Mouse (Mus musculus): ENCODE results near the gene 1700018F24Rik. TPM values are rescaled to one million over a fixed set of nuclear protein-coding genes. Genes with fewer than 3 reads are reported as not detected.
"Not testable (repeated sequence)": the region's sequence is repeated elsewhere in the genome, so short reads cannot be mapped to it uniquely, and the experiment has no call there.

1700018F24Rik gene
- not detected in 2 replicates for polyA plus RNA-seq (2012; ENCODE audit: insufficient read depth, low replicate concordance)

DNA sequence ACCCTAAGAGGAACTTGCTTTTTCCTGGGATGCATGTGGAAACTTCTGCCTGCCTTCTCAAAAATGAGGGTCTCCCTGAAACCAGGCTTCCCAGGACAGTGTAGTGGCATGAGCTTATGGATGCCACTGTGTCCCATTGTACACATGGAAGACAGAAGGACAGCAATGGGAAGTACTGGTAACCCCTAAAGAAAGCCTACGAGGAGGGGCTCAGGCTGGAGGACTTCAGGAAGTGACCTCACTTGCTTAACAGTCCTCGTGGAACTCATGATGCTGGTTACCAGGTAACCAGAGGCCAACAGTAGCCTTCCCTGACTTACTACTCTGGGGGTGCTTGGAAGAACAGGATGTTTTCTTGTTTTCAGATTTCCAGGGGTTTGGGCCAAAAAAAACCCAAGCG is at the start of gene 1700018F24Rik:
Gene 1700018F24Rik (plus strand): TSS at position 301 of the 400 bp plus-strand sequence.
- not testable (repeated sequence) for H3K27me3 ChIP-seq (replicated peaks); H3K36me3 ChIP-seq (replicated peaks; ENCODE audit: low read length); H3K4me3 ChIP-seq (replicated peaks); H3K9me3 ChIP-seq; H3K4me1 ChIP-seq

DNA sequence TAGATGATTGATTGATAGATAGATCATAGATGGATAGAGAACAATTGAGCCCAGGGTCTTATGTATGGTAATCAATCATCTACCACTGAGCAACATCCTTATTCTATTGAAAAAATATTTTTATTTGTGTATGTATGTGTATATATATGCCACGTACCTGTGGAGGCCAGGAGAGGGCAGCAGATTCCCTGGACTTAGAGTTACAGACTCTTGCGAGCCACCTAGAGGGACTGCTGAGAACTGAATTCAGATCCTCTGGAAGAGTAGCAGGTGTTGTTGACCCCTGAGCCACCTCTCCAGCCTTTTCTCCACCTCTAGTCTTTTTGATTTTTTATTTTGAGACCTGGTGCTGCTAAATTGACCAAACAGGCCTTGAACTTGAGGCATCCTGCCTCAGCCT is 44.3 kb upstream of the 1700018F24Rik start:
- TF ChIP-seq GATA1 (IDR thresholded peaks at IDR 0.05; ENCODE audit: borderline replicate concordance, low read length) (no peak), FLI1 (IDR thresholded peaks at IDR 0.05; ENCODE audit: low read length) (no peak)
- no peak overlapping the region for H3K4me3 ChIP-seq (replicated peaks)
- no peaks in the 10 kb centered on the region for H3K9me3 ChIP-seq
- H3K27me3 ChIP-seq (replicated peaks), result peaks cover 8% of the 10 kb centered on the region
- no peaks in the 10 kb centered on the region for H3K36me3 ChIP-seq (replicated peaks; ENCODE audit: low read length)
- H3K4me1 ChIP-seq, result no peaks in the 10 kb centered on the region

GRCm38 (mm10) chr5:145003362-145003761 is 39.4 kb upstream of the 1700018F24Rik start:
- no peak for TF ChIP-seq GATA1 (IDR thresholded peaks at IDR 0.05; ENCODE audit: borderline replicate concordance, low read length)
- TF ChIP-seq FLI1 (IDR thresholded peaks at IDR 0.05; ENCODE audit: low read length), result no peak
- Histone ChIP-seq H3K4me3 (replicated peaks) (no peak overlapping the region), H3K9me3 (no peaks in the 10 kb centered on the region)

DNA sequence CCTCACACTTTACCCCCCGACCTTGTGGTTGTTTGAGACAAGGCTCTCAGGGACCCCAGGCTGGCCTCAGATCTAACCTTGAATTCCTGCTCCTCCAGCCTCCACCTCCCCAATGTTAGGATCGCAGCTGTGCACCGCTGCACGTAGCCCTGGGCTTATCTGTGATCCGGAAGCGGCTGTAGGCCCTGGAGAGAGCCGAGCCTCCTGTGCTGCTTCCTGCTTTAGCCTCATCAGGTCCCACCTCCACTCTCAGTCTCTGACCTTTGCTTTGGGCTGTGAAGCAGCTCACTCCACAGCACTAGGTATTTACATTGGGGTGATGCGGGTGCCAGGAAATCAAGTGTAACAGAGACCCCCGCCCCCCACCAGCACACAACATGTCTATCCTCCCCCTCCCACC is 38.3 kb upstream of the 1700018F24Rik start:
- H3K9me3 ChIP-seq, result no peaks in the 10 kb centered on the region
- H3K36me3 ChIP-seq (replicated peaks; ENCODE audit: low read length), result no peaks in the 10 kb centered on the region
- no peak for TF ChIP-seq GATA1 (IDR thresholded peaks at IDR 0.05; ENCODE audit: borderline replicate concordance, low read length)
- TF ChIP-seq FLI1 (IDR thresholded peaks at IDR 0.05; ENCODE audit: low read length), result no peak
- peaks cover 9% of the 10 kb centered on the region for H3K27me3 ChIP-seq (replicated peaks)
- H3K4me3 ChIP-seq (replicated peaks), result no peak overlapping the region
- H3K4me1 ChIP-seq, result peaks cover 6% of the 10 kb centered on the region; the same call in 1 of the 2 replicates

More at GRCm38 (mm10) chr5:145003362-145003761, 39.4 kb upstream of the 1700018F24Rik start:
- H3K27me3 ChIP-seq (replicated peaks), result peaks cover 5% of the 10 kb centered on the region
- no peaks in the 10 kb centered on the region for H3K36me3 ChIP-seq (replicated peaks; ENCODE audit: low read length)
- peaks cover 6% of the 10 kb centered on the region; the same call in 1 of the 2 replicates for H3K4me1 ChIP-seq

- Histone ChIP-seq H3K27me3 (replicated peaks) (peaks cover 11% of the 10 kb centered on the region), H3K36me3 (replicated peaks; ENCODE audit: low read length) (no peaks in the 10 kb centered on the region), H3K9me3 (no peaks in the 10 kb centered on the region), H3K4me3 (replicated peaks) (no peak overlapping the region), H3K4me1 (peaks cover 6% of the 10 kb centered on the region; the same call in 1 of the 2 replicates)
- no peak for TF ChIP-seq FLI1 (IDR thresholded peaks at IDR 0.05; ENCODE audit: low read length)
- no peak for TF ChIP-seq GATA1 (IDR thresholded peaks at IDR 0.05; ENCODE audit: borderline replicate concordance, low read length)
Observed at GRCm38 (mm10) chr5:145005596-145005995, 37.2 kb upstream of the 1700018F24Rik start.

- TF ChIP-seq FLI1 (IDR thresholded peaks at IDR 0.05; ENCODE audit: low read length), result no peak
- no peak for TF ChIP-seq GATA1 (IDR thresholded peaks at IDR 0.05; ENCODE audit: borderline replicate concordance, low read length)
- H3K9me3 ChIP-seq, result no peaks in the 10 kb centered on the region
- H3K27me3 ChIP-seq (replicated peaks), result peaks cover 13% of the 10 kb centered on the region
- H3K4me1 ChIP-seq, result peaks cover 6% of the 10 kb centered on the region; the same call in 1 of the 2 replicates
- no peak overlapping the region for H3K4me3 ChIP-seq (replicated peaks)
- no peaks in the 10 kb centered on the region for H3K36me3 ChIP-seq (replicated peaks; ENCODE audit: low read length)
Observed at GRCm38 (mm10) chr5:145008878-145009659, 33.7 kb upstream of the 1700018F24Rik start.

DNA sequence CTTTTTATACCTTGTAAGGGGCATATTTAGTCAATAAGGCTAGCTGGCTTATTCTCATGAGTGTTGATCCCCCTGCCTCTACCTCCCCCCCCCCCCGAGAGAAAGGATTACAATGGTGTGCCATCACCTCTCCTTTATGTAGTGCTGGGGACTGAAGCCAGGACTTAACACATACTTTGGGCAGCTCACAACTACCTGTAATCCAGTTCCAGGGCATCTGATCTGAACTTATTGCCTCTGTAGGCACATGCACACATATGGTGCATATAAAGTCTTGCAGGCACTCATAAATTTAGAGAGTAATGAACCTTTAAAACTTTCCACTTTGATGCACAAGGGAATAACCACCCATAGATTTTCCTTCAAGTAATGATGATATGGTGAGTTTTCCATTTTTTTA is 28.5 kb upstream of the 1700018F24Rik start:
- Histone ChIP-seq H3K4me1 (no peaks in the 10 kb centered on the region), H3K27me3 (replicated peaks) (peaks cover 10% of the 10 kb centered on the region), H3K36me3 (replicated peaks; ENCODE audit: low read length) (no peaks in the 10 kb centered on the region), H3K4me3 (replicated peaks) (no peak overlapping the region), H3K9me3 (no peaks in the 10 kb centered on the region)
- TF ChIP-seq GATA1 (IDR thresholded peaks at IDR 0.05; ENCODE audit: borderline replicate concordance, low read length) (no peak), FLI1 (IDR thresholded peaks at IDR 0.05; ENCODE audit: low read length) (no peak)

- not testable (repeated sequence) for H3K36me3 ChIP-seq (replicated peaks; ENCODE audit: low read length); H3K27me3 ChIP-seq (replicated peaks); H3K4me3 ChIP-seq (replicated peaks); H3K9me3 ChIP-seq; H3K4me1 ChIP-seq
Observed at GRCm38 (mm10) chr5:145016761-145017160, 26.0 kb upstream of the 1700018F24Rik start.

DNA sequence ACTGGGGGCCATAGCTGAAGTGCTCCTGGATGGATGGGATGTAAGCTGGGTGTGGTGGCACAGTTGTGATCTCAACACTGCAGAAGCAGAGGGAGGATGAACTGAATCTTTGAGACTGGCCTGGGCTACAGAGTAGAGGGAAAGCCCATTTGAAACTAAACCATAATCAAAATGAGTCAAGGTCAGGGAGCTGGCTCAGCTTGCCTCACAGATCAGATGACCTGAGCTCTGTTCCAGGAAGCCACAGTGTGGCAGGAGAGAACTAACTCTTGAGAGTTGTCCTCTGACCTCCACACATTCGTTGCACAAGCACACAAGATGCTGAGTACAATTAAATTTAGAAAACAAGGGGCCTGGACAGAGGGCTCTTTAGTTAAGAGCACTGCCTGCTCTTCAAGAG is 22.5 kb upstream of the 1700018F24Rik start:
- not testable (repeated sequence) for H3K9me3 ChIP-seq; H3K36me3 ChIP-seq (replicated peaks; ENCODE audit: low read length); H3K4me3 ChIP-seq (replicated peaks); H3K27me3 ChIP-seq (replicated peaks); H3K4me1 ChIP-seq

DNA sequence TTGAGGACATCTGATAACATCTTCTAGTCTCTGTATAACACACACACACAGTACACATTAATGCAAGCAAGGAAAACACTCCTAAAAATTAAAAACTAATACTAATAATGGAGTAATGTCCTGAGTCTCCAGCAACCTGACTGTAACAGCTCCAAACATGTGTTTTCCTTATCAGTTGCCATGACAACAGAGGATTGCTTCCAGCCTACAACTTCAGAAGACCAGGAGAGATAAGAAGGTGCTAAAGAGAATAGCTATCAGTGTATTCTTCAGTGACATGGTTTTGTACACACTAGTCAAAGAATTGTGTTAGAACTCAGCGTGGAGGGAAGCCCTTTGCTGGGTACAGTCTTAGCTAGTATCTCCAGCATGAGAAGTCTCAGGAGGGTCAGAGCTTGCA is 22.1 kb upstream of the 1700018F24Rik start:
- not testable (repeated sequence) for H3K4me1 ChIP-seq; H3K9me3 ChIP-seq; H3K4me3 ChIP-seq (replicated peaks); H3K36me3 ChIP-seq (replicated peaks; ENCODE audit: low read length); H3K27me3 ChIP-seq (replicated peaks)

- not testable (repeated sequence) for H3K27me3 ChIP-seq (replicated peaks); H3K36me3 ChIP-seq (replicated peaks; ENCODE audit: low read length); H3K4me3 ChIP-seq (replicated peaks); H3K4me1 ChIP-seq; H3K9me3 ChIP-seq
Observed at GRCm38 (mm10) chr5:145030476-145030875, 12.3 kb upstream of the 1700018F24Rik start.

- H3K4me3 ChIP-seq (replicated peaks), result not testable (repeated sequence)
Observed at GRCm38 (mm10) chr5:145032391-145032790, 10.4 kb upstream of the 1700018F24Rik start, which contains the start of gene Gm4871. Gene Gm4871, minus strand, starts transcription at chr5:145032754.

More at GRCm38 (mm10) chr5:145032391-145032790, 10.4 kb upstream of the 1700018F24Rik start, which contains the start of gene Gm4871:
- H3K36me3 ChIP-seq (replicated peaks; ENCODE audit: low read length); H3K9me3 ChIP-seq; H3K27me3 ChIP-seq (replicated peaks); H3K4me1 ChIP-seq: not testable (repeated sequence)

All from megakaryocyte, embryonic 14.5 days (primary cell).